Mouse (Mus musculus) B cell, adult 2 months (primary cell): ENCODE measurements around the gene Kctd20.

Experiments used
- DNase-seq, 2 experiments: peaks; one replicate each; pipeline ENCODE4 v3.0.0; 2022

Kctd20 gene

DNA sequence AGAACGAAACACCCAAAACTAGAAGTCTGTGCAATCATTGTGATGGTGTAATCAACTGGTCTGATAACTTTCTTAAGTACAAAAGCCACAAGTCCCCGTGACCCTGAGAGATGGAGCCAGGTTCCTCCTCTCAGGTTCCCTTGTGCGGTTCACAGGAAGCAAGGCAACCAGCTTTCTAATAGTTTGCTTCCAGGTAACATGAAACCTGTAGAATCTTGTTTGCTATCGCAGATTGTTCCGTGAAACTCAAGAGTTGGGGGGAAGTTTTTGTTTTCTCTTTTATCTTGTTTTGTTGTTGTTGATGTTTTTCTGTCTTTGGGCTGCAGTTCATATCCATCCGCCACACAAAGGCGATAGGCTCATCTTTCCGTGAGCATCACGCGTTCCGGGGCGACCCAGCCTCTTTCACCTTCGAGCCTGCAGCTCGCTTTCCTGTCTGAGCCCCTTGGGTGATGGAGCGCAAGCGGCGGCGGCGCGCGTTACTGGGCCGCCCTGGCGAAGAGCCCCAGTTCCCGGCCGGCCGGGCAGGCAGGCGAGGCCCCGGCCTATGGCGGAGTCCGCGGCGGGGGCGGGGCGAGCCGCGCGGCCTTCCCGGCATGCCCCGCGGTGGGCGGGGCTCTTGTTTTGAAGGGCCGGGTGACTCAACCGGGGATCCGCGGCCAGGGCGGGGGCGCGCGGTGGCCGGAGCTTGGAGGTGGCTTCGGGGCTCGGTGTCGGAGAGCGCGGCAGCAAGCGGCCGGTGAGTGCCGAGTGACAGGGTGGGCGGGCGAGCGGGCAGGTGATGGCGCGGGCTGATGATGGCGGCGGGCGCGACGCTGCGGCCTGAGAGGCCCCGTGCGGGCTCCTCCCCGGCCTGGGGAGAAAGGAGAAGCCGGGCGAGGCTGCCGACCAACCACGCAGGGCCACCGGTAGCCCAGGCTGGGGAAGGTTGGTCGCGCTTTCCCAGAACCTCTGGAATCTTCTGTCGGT, at the start of gene Kctd20:
Gene Kctd20 (plus strand): TSS at position 120 of the 969 bp plus-strand sequence.
- DNase-seq: peak; percentile 96 to 98

DNA sequence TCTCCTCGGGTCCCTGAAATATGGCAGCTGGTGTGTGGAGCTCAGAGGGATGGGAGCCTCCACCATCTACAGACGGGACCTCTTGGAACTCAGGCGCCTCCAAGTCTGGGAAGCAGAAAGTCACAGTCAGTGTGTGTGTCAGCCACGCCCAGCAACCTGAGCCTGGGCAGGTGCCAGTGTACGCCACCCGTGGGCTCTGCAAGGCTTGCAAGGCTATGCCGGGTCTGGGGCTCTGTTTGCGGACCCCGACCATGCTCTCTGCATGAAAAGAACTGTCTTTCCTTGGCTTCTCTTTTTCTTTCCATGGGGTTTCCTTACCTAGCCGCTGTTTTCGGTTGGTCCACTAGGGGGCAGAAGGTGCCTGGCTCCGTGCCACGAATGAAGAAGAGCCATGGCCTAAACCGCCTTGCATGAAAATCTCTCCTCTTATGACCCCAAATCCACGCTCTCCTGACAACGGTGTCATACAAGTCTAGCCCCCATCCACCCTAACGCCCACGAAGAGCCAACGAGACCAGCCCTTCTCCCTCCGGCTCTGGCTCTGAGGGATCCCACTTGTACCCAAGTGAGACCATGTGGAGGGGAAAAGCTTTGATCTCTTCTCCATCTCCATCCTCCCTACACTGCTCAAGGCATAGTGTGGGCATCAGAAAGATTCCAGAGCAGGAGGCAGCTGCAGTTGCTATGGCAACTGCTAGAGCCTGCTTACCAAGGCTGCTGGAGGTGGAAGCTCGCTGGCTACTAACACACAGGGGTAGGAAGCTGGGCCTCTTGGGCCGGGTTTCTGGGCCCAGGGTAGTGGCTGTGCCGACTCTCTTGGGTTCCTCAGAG, 47.0 kb upstream of the Kctd20 start:
- DNase-seq: peak; percentile 82 to 83

DNA sequence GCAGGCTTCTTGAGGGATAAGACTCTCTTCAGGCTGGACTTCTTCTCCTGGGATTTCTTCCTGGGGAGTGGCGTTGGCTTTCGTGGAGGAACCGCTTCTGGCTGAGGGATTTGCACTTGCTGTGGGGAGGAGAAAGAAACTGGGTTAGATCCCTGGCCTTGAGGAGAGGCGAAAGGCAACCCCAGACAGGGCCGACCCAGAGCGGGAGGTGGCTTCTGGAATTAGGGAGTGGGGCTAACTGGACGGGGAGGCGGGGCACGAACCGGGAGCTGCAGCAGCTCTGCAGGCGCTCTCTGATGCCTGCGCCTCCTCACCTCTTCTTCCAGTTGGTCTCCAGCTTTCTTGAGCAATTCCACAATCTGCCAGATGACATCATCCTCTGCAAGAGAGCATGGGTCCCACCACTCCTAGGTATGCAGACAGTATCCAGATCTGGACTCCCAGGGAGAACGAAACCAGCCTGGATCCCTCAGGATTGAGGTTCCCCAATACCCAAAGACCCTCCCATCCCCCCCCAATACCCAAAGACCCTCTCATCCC, 46.3 kb upstream of the Kctd20 start:
- DNase-seq: no peak

DNA sequence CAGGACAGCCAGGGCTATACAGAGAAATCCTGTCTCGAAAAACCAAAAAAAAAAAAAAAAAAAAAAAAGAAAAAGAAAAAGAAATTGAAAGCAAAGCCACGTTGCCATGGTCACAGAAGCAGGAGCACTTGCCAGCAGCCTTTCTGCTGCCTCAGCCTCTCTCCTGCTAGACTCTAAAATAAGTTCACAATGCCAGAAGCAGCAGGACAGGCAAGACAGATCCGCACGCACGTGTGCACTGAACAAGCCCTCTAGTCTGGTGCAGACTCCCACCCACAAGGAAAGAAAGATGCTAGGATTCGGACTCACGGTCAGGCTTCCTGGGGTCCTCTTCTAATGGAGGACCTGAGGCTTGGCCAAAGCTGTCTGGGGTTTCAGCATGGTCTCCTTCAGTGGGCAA, 43.8 kb upstream of the Kctd20 start:
- no peak for DNase-seq

DNA sequence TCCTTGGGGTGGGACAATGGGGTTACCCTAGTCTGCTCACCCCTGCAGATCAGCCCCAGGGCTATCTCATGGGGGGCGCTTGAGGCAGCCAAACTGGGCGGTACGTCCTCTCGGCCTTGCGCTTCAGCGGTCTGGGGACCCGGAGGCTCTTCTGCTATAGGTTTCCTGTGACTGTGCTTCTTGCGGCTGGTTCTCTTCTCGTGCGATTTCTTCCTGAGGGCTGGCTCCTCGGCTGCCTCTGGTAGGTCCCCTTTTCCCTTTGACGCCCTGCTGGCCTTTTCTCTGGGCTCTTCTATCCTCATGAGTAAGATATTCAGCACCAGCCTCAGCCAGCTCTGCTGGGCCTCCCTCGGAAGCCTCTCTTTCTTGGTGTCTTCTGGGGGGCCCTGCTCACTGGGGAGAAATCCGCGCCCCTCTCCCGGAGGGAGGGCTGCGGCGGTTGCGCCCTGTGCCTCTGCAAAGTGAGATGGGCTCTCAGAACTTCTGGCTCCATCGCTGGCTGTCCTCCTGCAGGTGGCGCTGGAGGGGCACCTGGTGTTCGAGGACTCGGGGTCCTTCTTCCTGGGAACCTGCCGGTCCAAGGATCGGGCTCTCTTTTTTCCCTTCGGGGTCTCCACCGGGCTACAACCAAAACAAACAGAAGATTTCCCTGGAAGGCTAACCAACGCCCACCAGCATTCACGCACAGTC, 42.4 kb upstream of the Kctd20 start:
- peak; percentile 61 to 62 for DNase-seq

DNA sequence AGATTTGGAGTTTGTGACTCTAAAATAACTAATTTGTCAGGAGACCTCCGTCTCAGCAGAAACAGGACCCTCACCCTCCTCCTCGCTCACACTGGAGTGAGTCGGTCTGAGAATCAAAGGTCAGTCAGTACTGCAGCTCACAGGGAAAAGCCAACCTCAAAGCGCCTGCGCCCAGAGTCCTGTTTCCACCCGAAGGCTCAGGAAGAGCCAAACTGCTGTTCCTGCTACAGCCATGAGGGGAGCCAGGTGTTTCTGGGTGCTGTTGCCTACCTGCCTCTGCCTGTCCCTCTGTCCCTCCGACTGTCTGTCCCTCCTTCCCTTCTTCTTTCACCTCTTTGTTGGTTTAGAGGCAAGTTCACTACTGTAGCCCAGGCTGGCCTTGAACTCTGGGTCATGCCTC, 41.6 kb upstream of the Kctd20 start:
- DNase-seq: no peak

DNA sequence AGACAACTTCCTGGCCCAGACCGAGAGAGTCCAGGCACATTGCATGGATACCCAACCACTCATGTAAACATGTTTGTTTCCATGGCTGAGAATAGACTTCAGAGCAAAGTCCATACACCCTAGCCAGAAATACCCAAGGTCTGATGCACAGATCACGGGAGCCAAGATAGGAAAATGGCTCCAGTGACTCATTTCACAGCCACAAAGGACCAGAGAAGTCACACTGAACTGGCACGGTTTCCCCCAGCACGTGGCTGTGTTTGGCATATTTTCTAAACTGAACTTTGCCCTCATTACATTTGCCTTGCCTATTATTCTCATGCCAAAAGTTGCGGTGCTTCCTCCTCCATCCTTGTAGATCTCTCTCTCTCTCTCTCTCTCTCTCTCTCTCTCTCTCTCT, 38.5 kb upstream of the Kctd20 start:
- DNase-seq: no peak

DNA sequence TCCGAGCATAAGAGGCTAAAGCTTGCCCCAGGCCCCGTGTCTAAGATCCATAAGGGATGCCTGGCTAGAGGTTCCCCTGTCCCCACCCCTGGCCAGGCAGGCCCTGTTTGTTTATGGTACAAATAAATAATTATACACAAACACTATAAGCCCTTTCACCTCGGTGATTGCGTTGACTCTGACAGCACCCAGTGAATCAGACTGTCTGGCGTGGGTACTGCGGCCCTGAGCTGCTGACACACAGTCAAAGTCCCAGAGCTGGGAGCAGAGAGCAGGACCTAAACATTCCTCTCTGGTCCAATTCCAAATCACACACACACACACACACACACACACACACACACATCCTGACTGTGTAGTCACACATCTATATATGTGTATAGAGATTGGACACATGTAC, 37.8 kb upstream of the Kctd20 start:
- no peak for DNase-seq

DNA sequence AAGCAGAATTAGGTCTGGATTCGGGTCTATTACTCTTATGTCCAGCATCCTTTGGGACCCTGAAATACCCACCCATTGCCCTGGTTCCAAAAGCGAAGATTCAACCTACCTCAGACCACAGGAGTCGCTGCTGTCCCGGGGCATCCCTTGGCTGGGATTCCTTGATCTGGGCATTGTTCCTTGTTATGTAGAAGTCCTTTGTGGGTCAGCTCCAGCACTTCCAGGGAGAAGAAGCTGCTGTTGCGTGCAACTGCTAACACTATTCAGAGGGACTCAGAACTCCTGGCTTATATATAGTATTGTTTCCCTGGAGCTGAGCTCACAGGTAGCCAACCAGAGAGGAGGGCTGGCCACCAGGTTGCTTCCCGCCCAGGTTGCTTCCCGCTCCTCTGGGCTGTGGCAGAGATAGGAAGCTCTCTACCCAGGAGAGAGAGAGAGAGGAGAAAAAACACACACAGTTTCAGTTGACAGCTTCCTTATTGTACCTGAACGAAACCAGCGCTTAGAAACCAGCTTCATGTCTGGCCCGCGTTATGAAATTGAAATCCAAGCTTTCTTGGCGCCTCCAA, 36.6 kb upstream of the Kctd20 start, which contains the start of gene 4930539E08Rik:
Gene 4930539E08Rik (minus strand): TSS at position 265 of the 569 bp plus-strand sequence.
- DNase-seq: no peak

DNA sequence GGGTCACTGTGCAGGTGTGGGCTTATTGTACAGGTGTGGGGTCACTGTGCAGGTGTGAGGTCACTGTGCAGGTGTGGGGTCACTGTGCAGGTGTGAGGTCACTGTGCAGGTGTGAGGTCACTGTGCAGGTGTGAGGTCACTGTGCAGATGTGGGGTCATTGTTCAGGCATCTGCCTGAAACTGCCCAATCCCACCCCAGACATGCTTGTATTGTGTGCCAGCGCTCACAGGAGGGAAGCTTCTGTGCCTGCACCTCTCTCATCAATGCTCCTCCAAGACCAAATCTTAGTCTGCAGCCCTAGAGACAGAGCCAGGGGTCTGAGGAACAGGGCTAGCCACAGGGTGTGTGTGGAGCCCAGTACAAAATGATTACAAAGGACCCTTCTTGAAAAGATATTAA, 35.2 kb upstream of the Kctd20 start:
- no peak for DNase-seq

DNA sequence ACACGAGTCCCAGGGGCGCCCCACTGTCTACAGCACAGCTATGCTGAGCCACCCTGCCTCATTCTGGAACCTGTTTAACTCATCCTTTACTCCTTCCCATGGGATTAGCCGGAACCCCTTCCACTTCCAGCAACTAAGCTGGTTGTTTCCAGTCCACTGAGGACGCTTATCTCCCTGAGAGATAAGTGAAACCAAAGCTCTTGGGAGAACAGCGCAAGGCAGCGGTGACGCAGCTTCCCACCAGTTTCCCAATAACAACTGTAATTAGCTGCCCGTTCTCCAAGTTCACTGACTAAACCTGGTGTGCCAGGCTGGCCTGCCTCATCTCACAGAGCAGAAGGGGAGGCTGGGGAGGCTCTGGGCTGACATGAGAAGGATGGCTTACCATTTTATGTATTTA, 30.7 kb upstream of the Kctd20 start:
- DNase-seq: no peak

DNA sequence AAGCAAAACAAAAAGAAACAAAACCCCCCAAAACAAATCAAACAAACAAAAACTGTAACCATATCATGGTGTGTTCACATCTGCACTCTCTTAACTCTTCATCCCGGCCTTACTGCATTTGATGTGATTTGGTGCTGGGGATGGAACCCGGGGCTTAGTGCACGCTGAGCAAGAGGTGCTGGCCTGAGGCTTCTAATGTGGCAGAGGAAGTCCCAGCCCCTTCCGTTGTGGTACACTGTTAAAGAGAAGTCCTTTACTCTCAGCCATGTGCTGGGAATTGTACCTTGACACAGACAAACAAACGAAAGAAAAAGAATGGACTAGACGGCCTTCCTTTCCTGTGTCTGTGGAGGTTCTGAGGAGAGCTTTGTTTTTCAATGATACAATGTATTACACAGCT, 29.7 kb upstream of the Kctd20 start:
- no peak for DNase-seq

DNA sequence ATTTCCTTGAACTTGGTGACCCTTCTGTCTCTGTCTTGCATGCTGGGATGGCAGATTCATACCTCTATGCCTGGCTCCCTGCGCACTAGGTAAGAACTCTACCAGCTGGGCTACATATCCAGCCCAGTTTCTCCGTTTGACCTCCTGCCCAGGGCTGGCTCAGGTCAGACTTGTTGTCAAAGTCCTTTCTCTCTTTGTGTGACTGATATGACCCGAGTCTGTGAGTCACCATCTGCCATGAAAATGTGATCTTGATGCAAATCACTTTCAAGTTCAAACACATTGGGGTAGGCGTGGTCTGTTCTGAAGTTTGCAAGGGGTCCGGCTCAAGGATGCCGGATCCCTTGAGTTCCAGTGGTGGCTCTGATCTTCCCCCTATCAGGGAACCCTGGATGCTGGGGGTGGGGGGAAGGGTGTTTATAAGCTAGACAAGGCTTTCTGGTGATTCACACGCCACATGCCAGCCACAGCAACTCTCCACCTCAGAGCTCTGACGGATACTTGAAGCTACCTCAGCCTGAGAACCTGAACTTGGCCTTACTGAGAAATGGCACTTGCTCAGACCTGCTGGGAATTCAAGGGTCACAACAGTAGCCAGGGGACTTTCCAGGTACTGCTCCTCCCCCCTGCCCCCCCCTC, 26.7 kb upstream of the Kctd20 start:
- DNase-seq: no peak

DNA sequence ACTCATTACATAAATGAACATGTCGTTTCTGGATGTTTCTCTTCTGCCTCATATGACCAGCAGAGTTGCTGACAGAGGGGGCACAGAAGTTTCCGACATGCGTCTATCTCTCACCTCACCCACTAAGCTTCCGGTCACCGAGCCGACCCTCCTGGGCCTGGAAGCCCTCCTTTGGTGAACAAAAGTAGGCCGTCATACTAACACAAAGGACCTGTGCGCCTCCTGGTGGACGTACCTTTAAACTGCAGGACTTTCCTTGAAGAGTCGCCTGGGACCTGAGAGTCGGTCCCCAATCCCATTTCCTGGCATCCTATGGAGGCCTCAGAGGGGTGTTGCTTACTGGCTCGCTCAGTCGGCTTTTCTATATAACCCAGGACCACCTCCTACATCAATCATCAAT, 25.4 kb upstream of the Kctd20 start:
- peak; percentile 82 to 83 for DNase-seq

DNA sequence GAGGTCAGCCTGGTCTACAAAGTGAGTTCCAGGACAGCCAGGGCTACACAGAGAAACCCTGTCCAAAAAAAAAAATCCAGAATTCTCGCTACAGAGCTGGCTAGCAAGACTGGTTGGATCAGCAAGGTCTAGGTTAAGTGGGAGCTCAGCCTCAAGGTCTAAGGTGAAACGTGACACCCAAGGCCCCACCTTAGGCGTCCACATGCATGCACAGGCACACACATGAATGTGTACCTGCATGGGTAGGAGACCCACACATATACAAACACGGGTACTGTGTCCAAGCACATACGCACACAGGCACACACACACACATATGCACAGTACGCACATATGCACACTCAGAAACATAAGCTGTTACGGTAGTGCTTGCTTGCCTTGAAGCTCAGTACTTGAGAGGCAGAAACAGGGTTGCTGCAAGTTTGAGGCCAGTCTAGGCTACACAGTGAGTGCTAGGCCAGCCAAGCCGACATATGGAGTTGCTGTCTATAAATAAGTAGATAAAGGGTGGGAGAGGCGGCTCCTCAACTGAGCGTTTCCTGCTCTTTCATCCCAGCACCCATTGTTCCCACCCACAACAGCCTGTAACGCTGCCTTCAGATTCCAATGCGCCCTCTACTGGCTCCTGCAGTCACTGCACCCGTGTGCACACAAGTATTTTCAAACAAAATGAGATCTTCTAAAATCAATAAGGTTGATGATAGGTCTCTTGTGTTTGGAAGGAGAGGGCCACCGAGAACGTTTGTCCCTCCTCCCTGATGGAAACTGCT, 24.7 kb upstream of the Kctd20 start:
- peak; percentile 62 to 64 for DNase-seq

DNA sequence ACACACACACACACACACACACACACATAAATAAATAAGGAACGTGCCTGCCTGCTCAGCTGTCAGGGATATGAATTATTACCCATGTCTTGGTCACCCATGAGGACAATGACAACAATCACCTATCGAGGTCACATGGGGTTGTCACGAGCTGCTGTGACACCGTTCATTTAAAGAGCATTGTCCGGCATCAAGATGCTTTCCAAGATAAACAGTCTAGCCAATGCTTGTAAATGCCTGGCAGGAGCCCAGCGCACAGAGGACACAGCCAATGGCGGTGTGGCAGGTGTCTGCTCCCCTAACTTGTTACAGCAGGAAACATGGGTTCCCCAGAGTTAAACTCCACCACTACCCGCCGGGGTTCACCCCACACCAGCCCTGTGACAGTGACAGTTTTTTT, 23.7 kb upstream of the Kctd20 start:
- DNase-seq: no peak

DNA sequence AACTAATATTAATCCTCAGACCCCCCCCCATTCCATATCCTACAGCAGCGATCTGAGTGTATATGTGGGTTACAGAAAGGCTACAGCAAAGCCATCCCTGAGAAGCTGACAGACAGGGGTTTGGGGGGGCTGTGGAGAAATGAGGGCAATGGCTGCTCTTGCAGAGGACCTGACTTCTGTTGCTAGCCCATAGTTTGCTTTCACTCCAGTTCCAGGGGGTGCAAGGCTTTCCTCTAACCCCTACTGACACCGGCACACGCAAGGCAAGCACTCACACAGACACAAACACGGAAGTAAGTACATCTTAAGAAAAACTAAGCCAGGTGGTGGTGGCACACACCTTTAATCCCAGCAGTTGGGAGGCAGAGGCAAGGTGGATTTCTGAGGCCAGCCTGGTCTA, 22.4 kb upstream of the Kctd20 start:
- DNase-seq: no peak

DNA sequence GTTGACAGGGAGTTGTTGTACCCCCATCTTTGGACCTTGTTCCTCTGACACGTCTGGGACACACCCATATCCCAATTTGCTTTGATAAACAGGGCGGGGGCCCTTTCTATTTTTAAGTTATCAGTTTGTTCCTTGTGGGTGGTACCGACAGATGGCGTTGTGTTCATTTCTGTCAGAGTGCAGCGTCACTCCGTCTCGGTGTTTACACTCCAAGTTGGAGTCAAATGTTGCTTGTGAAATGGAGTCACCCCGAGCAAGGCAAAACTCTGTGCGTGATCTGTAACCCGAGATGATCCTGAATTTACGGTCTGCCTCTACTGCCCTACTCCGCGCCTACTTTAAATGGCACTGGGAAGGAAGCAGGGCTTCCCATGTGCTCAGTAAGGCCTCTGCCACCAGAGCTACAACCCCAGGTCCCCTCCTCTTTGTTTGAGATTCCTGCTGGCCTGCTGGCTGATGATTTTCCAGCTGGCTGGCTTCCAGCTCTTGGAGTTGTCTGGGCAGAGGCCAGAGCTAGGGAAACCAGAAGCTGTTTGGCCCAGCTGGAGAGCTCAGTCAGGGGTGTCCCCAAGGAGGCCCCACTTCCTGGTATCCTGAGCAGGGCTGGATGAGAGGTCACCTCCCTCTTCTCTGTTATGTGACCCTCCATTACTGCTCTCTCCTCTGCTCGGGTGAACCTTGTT, 21.2 kb upstream of the Kctd20 start:
- DNase-seq: peak in 1 of 2 experiments; percentile 33

DNA sequence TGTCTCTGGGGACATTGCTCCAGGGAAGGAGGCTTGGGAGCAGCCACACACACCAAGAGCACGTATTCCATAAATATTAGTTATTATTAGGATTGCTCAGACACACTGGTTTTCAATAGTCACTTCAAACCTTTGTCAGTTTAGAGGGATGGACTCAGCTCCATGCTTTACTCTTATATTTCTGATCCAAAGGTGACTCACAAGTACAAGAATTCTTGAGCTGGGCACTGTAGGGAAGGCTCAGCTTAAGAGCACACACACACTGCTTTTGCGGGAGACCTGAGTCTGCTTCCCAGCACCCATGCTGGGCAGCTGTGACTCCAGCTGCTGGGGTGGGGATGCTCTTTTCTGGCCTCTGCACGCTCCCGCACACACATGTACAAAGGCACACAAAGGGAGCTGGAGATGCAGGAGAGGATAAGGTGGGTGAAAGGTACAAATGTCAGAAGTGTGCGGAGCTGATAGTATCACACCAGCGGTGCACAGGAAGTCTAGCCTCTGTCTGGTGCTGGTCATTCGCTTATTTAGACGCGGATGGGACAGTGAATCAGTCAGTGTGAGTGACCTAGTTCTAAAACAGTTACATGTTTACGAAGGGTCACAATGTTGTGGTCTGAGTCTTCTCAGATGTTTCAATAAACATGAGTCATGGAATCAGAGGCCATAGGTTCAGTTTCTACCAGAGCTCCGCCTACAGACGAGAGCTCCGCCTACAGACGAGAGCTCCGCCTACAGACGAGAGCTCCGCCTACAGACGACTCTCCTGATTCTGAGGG, 20.1 kb upstream of the Kctd20 start:
- DNase-seq: no peak

DNA sequence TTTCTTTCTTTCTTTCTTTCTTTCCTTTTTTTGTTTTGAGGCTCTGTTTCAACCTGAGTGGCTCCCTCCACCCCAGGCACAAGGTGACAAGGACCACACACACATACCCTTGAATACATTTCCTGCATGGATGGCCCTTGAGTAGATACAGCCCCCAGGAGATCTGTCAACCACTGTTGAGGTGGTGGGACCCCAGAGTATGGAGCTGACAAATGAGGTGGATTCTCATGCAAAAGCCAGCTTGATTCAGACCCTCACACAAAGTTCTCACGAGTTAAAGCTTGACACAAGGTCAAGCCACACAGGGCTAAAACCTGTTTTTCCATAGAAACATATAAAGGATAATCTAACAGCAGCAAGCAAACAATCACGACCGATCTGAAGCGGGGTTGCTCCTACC, 19.5 kb upstream of the Kctd20 start:
- no peak for DNase-seq
